Mouse (Mus musculus): ENCODE data around the gene Crebl2.

DNA sequence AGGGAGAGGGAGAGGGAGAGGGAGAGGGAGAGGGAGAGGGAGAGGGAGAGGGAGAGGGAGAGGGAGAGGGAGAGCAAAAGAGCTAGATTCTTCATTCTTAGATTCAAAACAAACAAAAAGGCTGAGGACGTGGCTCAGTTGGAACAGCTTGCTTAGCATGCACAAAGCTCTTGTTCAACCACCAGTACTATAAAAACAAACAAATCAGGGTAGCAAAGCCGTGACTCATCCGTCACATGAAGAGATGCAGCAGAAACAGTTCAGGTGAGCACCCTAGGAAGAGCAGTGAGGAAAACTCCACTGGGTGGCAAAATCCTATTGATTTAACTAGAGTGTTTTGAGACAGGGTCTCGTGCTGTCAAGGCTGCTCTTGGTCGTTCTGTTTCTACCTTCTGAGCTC is 10.2 kb upstream of the Crebl2 start:
- TF ChIP-seq CTCF (IDR thresholded peaks at IDR 0.05; ENCODE audit: low read depth, low read length): no peak
- TF ChIP-seq POLR2A (IDR thresholded peaks at IDR 0.05; ENCODE audit: borderline replicate concordance, low read depth, low read length): no peak
